ENCODE assay signal across 17 mouse cellular contexts in the genomic region with DNA sequence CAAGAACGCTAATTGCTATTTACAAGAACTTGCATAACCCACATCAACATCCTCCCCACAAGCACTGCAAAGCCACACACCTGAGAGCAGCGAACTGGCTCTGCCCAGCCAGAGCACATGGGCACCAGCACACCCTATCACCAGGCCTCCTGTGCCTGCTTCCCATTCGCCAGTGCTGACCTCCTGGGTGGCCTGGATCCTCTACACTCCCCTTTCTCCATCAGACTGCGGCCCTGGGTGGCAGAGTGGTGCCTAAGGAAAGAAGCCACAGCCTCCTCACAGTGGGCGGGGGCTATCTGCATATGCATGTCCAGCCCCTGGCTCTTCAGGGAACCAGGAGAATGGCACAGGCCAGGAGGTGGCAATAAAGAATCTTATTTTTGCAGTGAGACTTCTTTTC.
DNase-seq lines count a peak whose midpoint lies in the region; ATAC-seq and TF ChIP-seq lines count a peak whose summit lies in the region.
"Had no signal": no experiment of that assay in that cellular context is flagged by ENCODE, and none has a peak within 500 bp of the region (broad histone marks: within the 10 kb centered on the region; RNA-seq: fewer than 3 reads in every experiment).

No protein-coding gene starts in this region.

- no peak overlapping the region for H3K4me3 ChIP-seq in lung, adult 2 months (replicated peaks; ENCODE audit: extremely low read depth, low read depth, low read length)
- H3K4me3 ChIP-seq in embryonic facial prominence, embryonic 10.5 days: no peak overlapping the region
- H3K4me3 ChIP-seq in kidney, embryonic 15.5 days (replicated peaks): no peak overlapping the region
- H3K4me3 ChIP-seq in small intestine, adult 2 months (ENCODE audit: low read depth, low read length): no peak overlapping the region
- H3K4me3 ChIP-seq: heart, embryonic 13.5 days; neural tube, embryonic 12.5 days had no signal

- TF ChIP-seq POLR2A in lung, adult 2 months (IDR thresholded peaks at IDR 0.05; ENCODE audit: borderline replicate concordance, extremely low read depth, low read depth, low read length): no peak
- TF ChIP-seq POLR2A in small intestine, adult 2 months (IDR thresholded peaks at IDR 0.05; ENCODE audit: low read depth, low read length): no peak

- TF ChIP-seq CTCF in lung, adult 2 months (IDR thresholded peaks at IDR 0.05; ENCODE audit: insufficient read depth, low read length): no peak
- no peak for TF ChIP-seq CTCF in small intestine, adult 2 months (IDR thresholded peaks at IDR 0.05; ENCODE audit: extremely low read depth, insufficient read length, insufficient replicate concordance, low read depth, low read length)

- no peaks in the 10 kb centered on the region for H3K27me3 ChIP-seq in embryonic facial prominence, embryonic 10.5 days (replicated peaks; ENCODE audit: low read depth, poor library complexity, severe bottlenecking)
- no peaks in the 10 kb centered on the region for H3K27me3 ChIP-seq in kidney, embryonic 15.5 days
- H3K27me3 ChIP-seq in small intestine, adult 2 months (ENCODE audit: control insufficient read depth, insufficient read depth, low read length): no peaks in the 10 kb centered on the region
- H3K27me3 ChIP-seq: heart, embryonic 13.5 days; neural tube, embryonic 12.5 days had no signal

- peaks cover 19% of the 10 kb centered on the region for H3K4me1 ChIP-seq in lung, adult 2 months (ENCODE audit: control insufficient read depth, insufficient read depth, low read length)
- H3K4me1 ChIP-seq in embryonic facial prominence, embryonic 10.5 days: peaks cover 10% of the 10 kb centered on the region
- peaks cover 22% of the 10 kb centered on the region for H3K4me1 ChIP-seq in kidney, embryonic 15.5 days
- H3K4me1 ChIP-seq in small intestine, adult 2 months (ENCODE audit: control insufficient read depth, insufficient read depth, insufficient read length, low read length): peaks cover 19% of the 10 kb centered on the region
- H3K4me1 ChIP-seq: neural tube, embryonic 12.5 days had no signal

- H3K9ac ChIP-seq in kidney, embryonic 15.5 days: no peak overlapping the region
- H3K9ac ChIP-seq: heart, embryonic 13.5 days; hindbrain, embryonic 14.5 days; neural tube, embryonic 12.5 days had no signal

- H3K27ac ChIP-seq in embryonic facial prominence, embryonic 10.5 days (replicated peaks): no peak overlapping the region
- H3K27ac ChIP-seq in kidney, embryonic 15.5 days: no peak overlapping the region
- H3K27ac ChIP-seq in small intestine, adult 2 months (ENCODE audit: insufficient read depth, low read depth, low read length): 0 out of 2 replicates have a peak overlapping the region, but pooled peaks have one; percentile 43
- H3K27ac ChIP-seq: heart, embryonic 13.5 days; hindbrain, embryonic 14.5 days; neural tube, embryonic 12.5 days had no signal

- WGBS in lung, adult 2 months: 63% methylated on average over 5 of the region's 5 CpGs
- 35% methylated on average over 5 of the region's 5 CpGs for WGBS in embryonic facial prominence, embryonic 10.5 days
- 46% methylated on average over 5 of the region's 5 CpGs for WGBS in kidney, embryonic 15.5 days
- WGBS in small intestine, adult 2 months: 22% methylated on average over 5 of the region's 5 CpGs

- H3K9me3 ChIP-seq in embryonic facial prominence, embryonic 10.5 days: no peaks in the 10 kb centered on the region
- no peaks in the 10 kb centered on the region for H3K9me3 ChIP-seq in kidney, embryonic 15.5 days (replicated peaks)
- H3K9me3 ChIP-seq: heart, embryonic 13.5 days; neural tube, embryonic 12.5 days had no signal

- peak; percentile 47 to 58 for DNase-seq in lung, adult 18-20 months
- DNase-seq in lung, adult 2 months: no peak
- peak; percentile 28 for DNase-seq in embryonic facial prominence, embryonic 10.5 days (ENCODE audit: low spot score)
- no peak for DNase-seq in urinary bladder, adult 18-20 months (ENCODE audit: low spot score in 2 of 2)
- DNase-seq in cerebellum, adult 11 months: no peak
- DNase-seq: adrenal gland, postnatal 14 days; cerebellum, postnatal 36 days; gastrocnemius, postnatal 36 days; left cerebral cortex, postnatal 4 days; thymus, postnatal 36 days had no signal

- peak; percentile 72 for ATAC-seq in kidney, embryonic 15.5 days (replicated peaks; ENCODE audit: low FRiP score)
- ATAC-seq: forebrain, embryonic 16.5 days; midbrain, embryonic 16.5 days had no signal

- no peak overlapping the region for H3K4me2 ChIP-seq in kidney, embryonic 15.5 days
- H3K4me2 ChIP-seq: heart, embryonic 13.5 days; hindbrain, embryonic 14.5 days; neural tube, embryonic 12.5 days had no signal

- H3K36me3 ChIP-seq in embryonic facial prominence, embryonic 10.5 days (replicated peaks): no peaks in the 10 kb centered on the region
- H3K36me3 ChIP-seq in kidney, embryonic 15.5 days: no peaks in the 10 kb centered on the region
- H3K36me3 ChIP-seq in small intestine, adult 2 months (ENCODE audit: control insufficient read depth, insufficient read depth, low read length): no peaks in the 10 kb centered on the region
- H3K36me3 ChIP-seq: heart, embryonic 13.5 days; neural tube, embryonic 12.5 days had no signal

Comparison
In these comparisons a context has a peak if more than half of its experiments do, and no peak if none do; other contexts are left out.
1. DNase-seq: peak in lung, adult 18-20 months (2 of 2) and embryonic facial prominence, embryonic 10.5 days (single experiment); none in lung, adult 2 months (single experiment), urinary bladder, adult 18-20 months (0 of 2) and cerebellum, adult 11 months (single experiment).